Mouse (Mus musculus) stomach, adult 2 months (tissue): ENCODE data around the gene Ltb4r2. TPM values are rescaled to one million over a fixed set of nuclear protein-coding genes. Genes with fewer than 3 reads are reported as not detected.

Experiments
- polyA plus RNA-seq: library from polyadenylated mRNA; depleted of rRNA; stranded (reverse); fragments of >200 nt; gene quantifications from 2 replicates; pipeline ENCODE4 v1.2.3, GENCODE M21; 2012; rRNA removed

Ltb4r2 gene
- 5.8 and 10.2 TPM in 2 replicates for polyA plus RNA-seq

GRCm38 (mm10) chr14:55761163-55761562 is at the start of gene Ltb4r2:
Ltb4r2 (plus strand) TSS chr14:55761428.

GRCm38 (mm10) chr14:55713729-55714122 is 47.5 kb upstream of the Ltb4r2 start, which contains the start of gene Tgm1:
Tgm1 (minus strand) TSS chr14:55713926.

DNA sequence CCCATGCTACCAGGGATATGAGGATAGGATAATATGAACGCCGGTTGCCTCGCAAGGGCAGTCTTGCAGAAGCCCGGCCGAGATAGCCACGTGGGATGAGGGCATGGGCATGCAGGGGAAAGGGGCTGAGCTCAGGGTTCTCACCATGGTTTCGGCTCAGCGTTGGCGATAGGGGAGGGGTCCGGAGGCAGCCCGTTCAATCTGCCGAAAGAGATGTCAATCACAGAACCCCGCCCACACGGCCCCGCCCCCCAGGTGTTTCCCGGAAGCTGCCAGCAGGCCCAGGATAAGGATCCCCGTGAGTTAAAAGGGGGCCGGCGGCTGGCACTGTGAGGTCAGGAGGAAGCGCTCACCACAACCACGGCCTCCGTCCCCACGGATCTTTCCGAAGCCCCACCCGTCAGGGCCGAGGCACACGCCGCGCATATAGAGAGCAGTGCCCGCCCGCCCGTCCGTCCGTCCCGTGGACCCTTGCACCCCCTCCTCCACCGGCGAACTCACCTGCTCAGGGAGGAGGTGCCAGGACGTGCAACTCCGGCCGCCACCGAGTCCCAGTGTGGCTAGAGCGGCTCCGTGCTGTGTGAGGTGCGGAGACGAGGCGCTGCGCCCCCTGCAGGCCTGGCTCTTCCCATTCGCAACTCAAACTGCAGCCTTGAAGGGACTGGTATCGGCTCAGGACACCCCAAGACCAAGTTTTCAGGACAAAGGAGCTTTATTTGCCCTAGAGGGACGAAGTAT is 39.4 kb upstream of the Ltb4r2 start, which contains the start of gene Rabggta:
Gene Rabggta, minus strand, starts transcription at position 564 of the 738 bp plus-strand sequence.

GRCm38 (mm10) chr14:55745180-55745860 is 15.9 kb upstream of the Ltb4r2 start, which contains the start of the genes Dhrs1 and Nop9:
Dhrs1 (minus strand) TSS chr14:55745690.
Nop9 (plus strand) TSS chr14:55745693.

GRCm38 (mm10) chr14:55758363-55758784 is 2.9 kb upstream of the Ltb4r2 start, which contains the start of gene Cideb:
Cideb (minus strand) TSS chr14:55758458.

DNA sequence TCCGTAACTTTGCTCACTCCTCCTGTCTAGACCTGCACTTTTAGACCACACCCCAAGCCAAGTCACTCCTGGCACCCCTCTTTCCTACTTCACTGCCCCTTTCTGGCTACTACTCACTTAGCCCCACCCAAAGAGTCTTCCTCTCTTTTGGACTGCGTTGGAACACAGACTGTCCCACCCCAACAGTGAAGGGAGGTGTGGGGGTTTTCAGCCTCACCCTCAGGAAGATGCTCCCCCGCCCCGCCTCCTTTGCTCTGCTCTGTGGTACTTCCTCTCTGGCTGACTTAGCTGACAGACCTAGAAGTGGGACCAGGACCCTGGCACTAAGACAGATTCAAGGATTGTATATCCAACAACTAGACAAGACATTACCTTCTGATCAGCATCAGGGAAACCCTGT is 4.5 kb downstream of the Ltb4r2 start, which contains the start of gene Ltb4r1:
Gene Ltb4r1, plus strand, starts transcription at position 267 of the 400 bp plus-strand sequence.

DNA sequence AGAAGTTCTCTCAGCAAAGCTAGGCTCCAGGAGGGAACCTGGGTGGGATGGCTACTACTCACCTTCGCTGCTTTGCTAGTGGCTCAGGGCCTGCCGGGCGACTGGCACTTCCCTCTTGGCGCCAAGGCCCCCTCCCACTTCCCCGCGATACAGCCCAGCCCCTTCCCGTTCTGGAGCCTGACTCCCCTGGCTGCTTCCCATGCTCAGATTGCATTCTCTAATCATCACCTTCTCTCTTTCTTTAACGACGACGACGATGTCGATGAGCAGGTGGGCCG is 22.7 kb downstream of the Ltb4r2 start, which contains the start of gene Adcy4:
Gene Adcy4, minus strand, starts transcription at position 138 of the 278 bp plus-strand sequence.

DNA sequence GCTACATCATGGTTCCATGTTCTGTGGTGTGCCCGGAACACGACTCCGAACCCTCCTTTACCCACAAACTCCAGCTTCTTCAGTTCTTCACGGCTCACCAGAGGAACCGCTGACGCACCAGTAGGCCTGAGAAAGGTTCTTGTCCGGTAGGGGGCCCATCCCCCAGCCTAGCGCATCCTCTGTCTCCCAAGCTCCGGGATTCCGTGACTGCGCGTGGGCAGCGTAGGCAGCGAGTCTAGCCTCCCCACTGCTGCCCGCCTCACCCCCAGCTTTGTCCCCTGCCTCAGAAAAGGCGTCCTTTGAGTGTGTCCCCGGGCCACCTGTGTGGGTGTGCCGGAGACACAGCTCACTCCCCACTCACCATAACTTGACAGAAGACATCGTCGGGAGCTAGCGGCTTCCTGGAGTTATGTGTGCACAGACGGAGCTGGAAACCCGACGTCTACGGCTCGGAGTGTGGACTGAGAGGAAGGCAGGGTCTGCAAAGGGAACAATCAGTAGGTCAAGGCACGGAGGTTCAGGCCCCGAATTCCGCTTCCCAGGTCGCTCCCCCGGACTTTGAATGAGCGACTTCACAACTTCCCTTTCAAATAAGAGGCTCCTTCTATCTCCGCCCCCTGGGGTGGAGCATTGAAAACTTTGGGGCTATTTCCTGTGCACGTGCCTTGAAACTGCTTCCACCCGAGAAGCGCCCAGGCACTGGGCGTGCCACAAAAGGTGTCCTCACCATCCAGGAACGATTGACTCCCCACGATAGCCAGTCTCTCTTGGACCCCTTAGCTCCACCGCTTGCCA is 27.2 kb downstream of the Ltb4r2 start, which contains the start of gene Ripk3:
Gene Ripk3, minus strand, starts transcription at position 610 of the 795 bp plus-strand sequence.

Other genes with a start within 250 kb of the Ltb4r2 start
- gene Nrl, start 236.4 kb upstream of the Ltb4r2 start, polyA plus RNA-seq: not detected in 2 replicates
- gene Pck2, start 221.2 kb upstream of the Ltb4r2 start, polyA plus RNA-seq: 9.6 and 12.0 TPM in 2 replicates
- gene Dcaf11, start 201.4 kb upstream of the Ltb4r2 start, polyA plus RNA-seq: 34.1 and 39.6 TPM in 2 replicates
- 0.36 and 0.43 TPM in 2 replicates for gene A730061H03Rik, start 201.0 kb upstream of the Ltb4r2 start, polyA plus RNA-seq
- gene Fitm1, start 185.8 kb upstream of the Ltb4r2 start, polyA plus RNA-seq: 5.4 and 7.6 TPM in 2 replicates
- 18.6 and 20.4 TPM in 2 replicates for gene Psme1, start 183.3 kb upstream of the Ltb4r2 start, polyA plus RNA-seq
- gene Emc9, start 176.1 kb upstream of the Ltb4r2 start, polyA plus RNA-seq: 8.2 and 12.0 TPM in 2 replicates
- 20.5 and 26.3 TPM in 2 replicates for gene Psme2, start 170.3 kb upstream of the Ltb4r2 start, polyA plus RNA-seq
- gene Rnf31, start 169.7 kb upstream of the Ltb4r2 start, polyA plus RNA-seq: 14.6 and 15.8 TPM in 2 replicates
- 20.0 and 20.2 TPM in 2 replicates for gene Irf9, start 157.9 kb upstream of the Ltb4r2 start, polyA plus RNA-seq
- gene Rec8, start 143.4 kb upstream of the Ltb4r2 start, polyA plus RNA-seq: 4.1 and 5.4 TPM in 2 replicates
- 31.9 and 34.9 TPM in 2 replicates for gene Ipo4, start 125.5 kb upstream of the Ltb4r2 start, polyA plus RNA-seq
- 8.5 and 8.6 TPM in 2 replicates for gene Gm49378, start 123.5 kb upstream of the Ltb4r2 start, polyA plus RNA-seq
- 55.0 and 58.0 TPM in 2 replicates for gene Tm9sf1, start 117.6 kb upstream of the Ltb4r2 start, polyA plus RNA-seq
- 0.38 and 0.49 TPM in 2 replicates for gene Tssk4, start 111.2 kb upstream of the Ltb4r2 start, polyA plus RNA-seq
- gene Mdp1, start 100.9 kb upstream of the Ltb4r2 start, polyA plus RNA-seq: 6.8 and 7.4 TPM in 2 replicates
- 3.7 and 4.7 TPM in 2 replicates for gene Gmpr2, start 89.5 kb upstream of the Ltb4r2 start, polyA plus RNA-seq
- 167 and 187 TPM in 2 replicates for gene Nedd8, start 89.3 kb upstream of the Ltb4r2 start, polyA plus RNA-seq
- gene Tinf2, start 79.6 kb upstream of the Ltb4r2 start, polyA plus RNA-seq: 3.1 and 4.4 TPM in 2 replicates
- 29.4 and 45.8 TPM in 2 replicates for gene Tgm1, start 47.5 kb upstream of the Ltb4r2 start, polyA plus RNA-seq
- gene Rabggta, start 39.2 kb upstream of the Ltb4r2 start, polyA plus RNA-seq: 24.3 and 27.3 TPM in 2 replicates
- 50.3 and 51.5 TPM in 2 replicates for gene Dhrs1, start 15.7 kb upstream of the Ltb4r2 start, polyA plus RNA-seq
- 5.8 and 6.9 TPM in 2 replicates for gene Nop9, start 15.7 kb upstream of the Ltb4r2 start, polyA plus RNA-seq
- gene Cideb, start 3.0 kb upstream of the Ltb4r2 start, polyA plus RNA-seq: 16.4 and 17.4 TPM in 2 replicates
- gene Ltb4r1, start 4.5 kb downstream of the Ltb4r2 start, polyA plus RNA-seq: 5.6 and 10.4 TPM in 2 replicates
- gene Adcy4, start 22.7 kb downstream of the Ltb4r2 start, polyA plus RNA-seq: 8.0 and 9.3 TPM in 2 replicates
- gene Ripk3, start 27.4 kb downstream of the Ltb4r2 start, polyA plus RNA-seq: 16.6 and 17.9 TPM in 2 replicates
- gene Nfatc4, start 61.7 kb downstream of the Ltb4r2 start, polyA plus RNA-seq: 13.1 and 15.8 TPM in 2 replicates
- 1.7 and 2.3 TPM in 2 replicates for gene Nynrin, start 92.6 kb downstream of the Ltb4r2 start, polyA plus RNA-seq
- gene Cbln3, start 123.0 kb downstream of the Ltb4r2 start, polyA plus RNA-seq: 0.11 and 0.34 TPM in 2 replicates
- 13.9 and 14.7 TPM in 2 replicates for gene Khnyn, start 123.5 kb downstream of the Ltb4r2 start, polyA plus RNA-seq
- 17.2 and 19.5 TPM in 2 replicates for gene Sdr39u1, start 138.9 kb downstream of the Ltb4r2 start, polyA plus RNA-seq
- 1.3 and 3.1 TPM in 2 replicates for gene Cma1, start 183.2 kb downstream of the Ltb4r2 start, polyA plus RNA-seq
- gene Cma2, start 189.6 kb downstream of the Ltb4r2 start, polyA plus RNA-seq: not detected in 2 replicates